Mouse (Mus musculus) large intestine, adult 2 months (tissue): ENCODE results near the gene Trmt2b. TPM values are rescaled to one million over a fixed set of nuclear protein-coding genes. Genes with fewer than 3 reads are reported as not detected.
"Not testable (repeated sequence)": the region's sequence is repeated elsewhere in the genome, so short reads cannot be mapped to it uniquely, and the experiment has no call there.

Source experiments
- DNase-seq: peaks from one replicate; pipeline ENCODE4 v3.0.0-alpha.2; 2012; ENCODE audit warnings: low read depth, low spot score
- WGBS: fragments of 180-500 bp; shearing (Covaris S2); methylation state at CpG from one replicate; pipeline ENCODE4 v1.1.7; 2018; 5-methylcytosine and 5-hydroxymethylcytosine counted together
- polyA plus RNA-seq: library from polyadenylated mRNA; depleted of rRNA; stranded (reverse); fragments of >200 nt; gene quantifications from 2 replicates; pipeline ENCODE4 v1.2.3, GENCODE M21; 2012; rRNA removed

The Trmt2b gene
- polyA plus RNA-seq, 1 experiment: 8.6 TPM

DNA sequence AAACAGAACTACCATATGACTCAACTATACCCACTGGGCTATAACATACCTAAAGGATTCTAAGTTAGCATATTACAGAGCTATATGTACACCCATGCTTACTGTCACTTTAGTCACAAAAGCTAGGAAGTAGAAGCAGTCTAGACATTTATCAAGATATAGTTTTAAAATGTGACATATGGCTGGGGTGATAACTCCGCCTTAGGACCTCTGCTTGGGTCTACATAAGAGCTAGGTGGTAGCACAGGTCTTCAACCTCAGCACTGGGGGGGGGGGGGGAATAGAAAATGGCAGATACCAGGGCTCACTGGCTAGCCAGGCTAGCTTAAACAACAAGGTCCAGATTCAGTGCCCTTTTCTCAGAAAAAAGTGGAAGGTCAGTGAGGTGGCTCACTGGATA lies 43.7 kb downstream of the Trmt2b start:
- no peak for DNase-seq
- WGBS: 85% methylated on average over 1 of the region's 1 CpGs

DNA sequence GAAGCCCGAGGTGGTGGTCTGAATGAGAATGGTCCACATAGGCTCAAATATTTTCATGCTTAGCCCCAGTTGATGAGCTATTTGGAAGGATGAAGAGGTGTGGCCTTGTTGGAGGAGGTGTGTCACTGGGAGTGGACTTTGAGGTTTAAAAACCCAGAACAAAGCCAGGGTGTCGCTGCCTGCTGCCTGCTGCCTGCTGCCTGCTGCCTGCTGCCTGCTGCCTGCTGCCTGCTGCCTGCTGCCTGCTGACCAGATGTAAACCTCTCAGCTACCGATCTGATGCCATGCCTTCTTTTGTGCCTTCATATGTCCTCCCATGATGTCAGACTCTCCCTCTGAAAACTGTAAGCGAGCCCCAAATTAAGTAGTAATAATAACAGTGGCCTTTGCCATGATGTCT lies 54.9 kb downstream of the Trmt2b start, which contains the start of gene Nox1:
TSS of gene Nox1 (minus strand) at position 101 of the 400 bp plus-strand sequence.
- no peak for DNase-seq
- WGBS: 70% methylated on average over 4 of the region's 4 CpGs

DNA sequence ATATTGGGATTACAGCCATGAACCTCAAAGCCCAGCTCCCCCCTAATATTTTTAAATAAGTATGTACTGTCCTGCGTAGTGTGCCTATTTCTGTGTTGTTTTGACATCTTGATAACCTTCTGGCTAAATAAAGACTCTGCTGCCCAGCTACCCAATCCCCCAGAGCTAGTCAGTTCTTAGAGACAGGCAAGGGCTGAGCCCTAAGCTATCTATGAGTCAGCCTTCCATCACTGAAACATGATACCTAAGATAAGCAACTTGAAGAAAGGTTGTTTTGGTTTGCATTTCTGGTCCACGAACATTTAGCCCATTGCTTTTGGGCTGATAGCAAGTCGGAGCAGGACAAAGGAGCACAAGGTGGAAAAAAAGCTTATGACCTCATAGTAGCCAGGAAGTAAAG lies 56.2 kb downstream of the Trmt2b start:
- WGBS: 79% methylated on average over 3 of the region's 3 CpGs
- no peak for DNase-seq

DNA sequence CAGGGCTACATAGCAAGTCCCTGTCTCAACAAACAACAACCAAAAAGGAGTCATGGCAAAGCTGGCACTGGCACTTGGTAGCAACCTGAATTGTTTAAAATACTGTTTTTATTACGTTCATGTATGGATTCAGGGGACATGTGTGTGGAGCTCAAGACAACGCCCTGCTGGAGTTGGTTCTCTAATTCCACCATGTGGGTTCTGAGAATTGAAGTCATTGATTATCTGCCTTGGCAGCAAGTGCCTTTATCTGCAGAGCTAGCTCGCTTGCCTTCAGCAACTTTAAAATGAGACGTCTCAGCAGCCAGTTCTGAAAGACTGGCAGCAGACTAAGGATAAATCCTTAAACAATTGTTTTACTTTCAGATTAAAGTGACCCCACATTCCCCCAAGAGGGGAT lies 58.6 kb downstream of the Trmt2b start:
- 86% methylated on average over 4 of the region's 4 CpGs for WGBS
- no peak for DNase-seq

DNA sequence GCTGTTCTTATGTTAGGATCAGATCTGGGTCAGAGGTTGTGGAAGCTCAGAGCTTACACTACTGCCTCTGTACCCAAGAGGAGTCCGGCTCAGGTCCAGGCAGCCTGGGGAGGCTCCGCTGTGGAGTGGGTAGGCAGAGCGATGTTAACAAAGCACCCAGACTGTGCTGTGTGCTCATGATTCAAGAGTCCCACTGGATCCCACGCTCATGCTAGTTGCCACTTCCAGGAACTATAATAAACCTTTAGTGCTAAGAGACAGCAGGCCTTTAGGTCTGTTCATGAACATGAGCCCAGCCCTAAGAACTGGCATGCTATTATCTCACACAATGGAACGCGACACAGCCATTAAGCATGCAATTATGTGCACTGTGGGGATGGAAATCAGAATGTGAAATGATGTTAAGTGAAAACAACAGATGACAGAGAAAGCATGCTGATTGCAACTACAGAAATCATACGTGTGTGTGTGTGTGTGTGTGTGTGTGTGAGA lies 65.6 kb downstream of the Trmt2b start:
- 88% methylated on average over 7 of the region's 7 CpGs for WGBS

DNA sequence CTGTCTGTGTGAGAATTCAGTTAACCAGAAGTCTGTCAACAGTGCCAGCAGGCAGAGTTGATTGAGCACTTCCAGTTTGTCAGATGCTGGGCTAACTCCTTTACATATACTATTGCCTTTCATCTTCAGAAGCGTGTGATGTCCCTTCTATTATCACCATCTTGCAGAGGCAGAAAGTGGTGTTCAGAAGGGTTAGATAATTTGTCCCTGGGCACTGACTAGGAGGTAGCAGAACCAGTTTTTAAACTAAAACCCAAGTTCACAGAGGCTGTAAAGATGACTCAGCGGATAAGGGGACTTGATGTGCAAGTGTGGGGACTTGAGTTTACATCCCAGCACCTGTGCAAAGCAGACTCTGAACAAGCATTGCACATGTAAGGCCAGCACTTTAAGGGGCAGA lies 68.3 kb downstream of the Trmt2b start:
- DNase-seq: no peak
- 61% methylated on average over 2 of the region's 2 CpGs for WGBS

More for the DNA sequence above, 65.6 kb downstream of the Trmt2b start:
- DNase-seq: no peak

DNA sequence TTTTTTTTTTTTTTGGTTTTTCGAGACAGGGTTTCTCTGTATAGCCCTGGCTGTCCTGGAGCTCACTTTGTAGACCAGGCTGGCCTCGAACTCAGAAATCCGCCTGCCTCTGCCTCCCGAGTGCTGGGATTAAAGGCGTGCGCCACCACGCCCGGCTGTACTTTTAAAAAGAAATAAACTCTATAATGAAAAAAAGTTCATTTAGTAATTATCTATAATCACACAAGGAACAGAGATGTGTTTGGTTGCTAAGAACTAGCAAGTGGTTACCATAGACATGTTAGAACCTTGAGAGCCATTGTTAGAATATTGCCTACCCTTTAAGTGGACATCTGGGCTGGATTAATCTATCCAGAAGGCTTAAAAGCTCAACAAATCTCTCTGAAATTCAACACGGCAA lies 89.6 kb downstream of the Trmt2b start, which contains the start of gene Arl13a:
TSS of gene Arl13a (plus strand) at position 301 of the 400 bp plus-strand sequence.
- 97% methylated on average over 9 of the region's 9 CpGs for WGBS
- DNase-seq: not testable (repeated sequence)

DNA sequence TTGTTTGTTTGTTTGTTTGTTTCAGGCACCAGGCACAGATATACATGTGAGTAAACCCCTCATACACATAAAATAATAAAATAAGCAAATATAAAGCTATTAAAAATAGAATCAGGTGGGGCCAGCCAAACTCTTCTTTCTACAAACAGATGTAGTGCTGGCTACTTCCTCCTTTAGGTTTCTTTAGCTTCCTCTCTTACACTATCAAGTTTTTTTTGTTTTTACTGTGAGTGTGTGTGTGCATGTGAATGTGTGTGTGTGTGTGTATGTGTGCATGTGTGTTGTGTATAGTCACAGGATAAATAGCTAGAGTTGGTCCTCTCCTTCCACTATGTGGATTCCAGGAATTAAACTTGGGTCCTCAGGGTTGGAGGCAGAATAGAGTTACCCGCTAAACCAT lies 102.1 kb downstream of the Trmt2b start:
- DNase-seq: no peak
- 100% methylated on average over 1 of the region's 1 CpGs for WGBS

Other genes starting within 250 kb of the Trmt2b start
- gene Cstf2, start 217.8 kb downstream of the Trmt2b start, polyA plus RNA-seq: 9.1 and 17.0 TPM in 2 replicates
- 0.56 and 0.85 TPM in 2 replicates for gene Xkrx, start 114.9 kb downstream of the Trmt2b start, polyA plus RNA-seq
- gene Arl13a, start 89.5 kb downstream of the Trmt2b start, polyA plus RNA-seq: not detected in 2 replicates
- gene Nox1, start 55.0 kb downstream of the Trmt2b start, polyA plus RNA-seq: 1.5 and 3.3 TPM in 2 replicates
- 0.52 and 0.86 TPM in 2 replicates for gene Tmem35a, start 18.2 kb upstream of the Trmt2b start, polyA plus RNA-seq
- 1.7 and 2.0 TPM in 2 replicates for gene Cenpi, start 31.1 kb upstream of the Trmt2b start, polyA plus RNA-seq
- 0.30 and 0.34 TPM in 2 replicates for gene Drp2, start 127.6 kb upstream of the Trmt2b start, polyA plus RNA-seq
- gene Taf7l, start 199.5 kb upstream of the Trmt2b start, polyA plus RNA-seq: not detected in 2 replicates